Mouse (Mus musculus) cortical plate, adult 2 months (tissue): ENCODE results near the gene Aanat. TPM values are rescaled to one million over a fixed set of nuclear protein-coding genes. Genes with fewer than 3 reads are reported as not detected.
A peak's percentile ranks its signal among the peaks of the same experiment; 100 is the strongest.

ENCODE experiments used
- H3K27ac ChIP-seq: fragments of 200-500 bp; 2 replicates; pipeline ENCODE4 v1.5.1; 2012; ENCODE audit warnings: low read length, control low read depth, inconsistent platforms; ENCODE audit not compliant: insufficient read depth
- H3K4me1 ChIP-seq: fragments of 200-500 bp; 2 replicates; pipeline ENCODE4 v1.6.1; 2011; ENCODE audit warnings: low read length; ENCODE audit not compliant: control insufficient read depth, insufficient read depth
- H3K4me3 ChIP-seq: fragments of 200-500 bp; 2 replicates; pipeline ENCODE4 v1.5.1; 2011; ENCODE audit warnings: mild to moderate bottlenecking, low read length, control low read depth; ENCODE audit not compliant: insufficient read depth
- CTCF ChIP-seq: fragments of 200-500 bp; IDR thresholded peaks from 2 replicates; pipeline ENCODE4 v1.5.1; 2011; ENCODE audit warnings: mild to moderate bottlenecking, control low read depth, low read length; ENCODE audit not compliant: insufficient read depth; ENCODE audit errors: extremely low read depth
- POLR2A ChIP-seq: fragments of 200-500 bp; IDR thresholded peaks from 2 replicates; pipeline ENCODE4 v1.6.1; 2011; ENCODE audit warnings: mild to moderate bottlenecking, low read length, control low read depth; ENCODE audit not compliant: insufficient read depth; ENCODE audit errors: extremely low read depth
- polyA plus RNA-seq: library from polyadenylated mRNA; depleted of rRNA; stranded (reverse); fragments of >200 nt; gene quantifications from 2 replicates; pipeline ENCODE4 v1.2.3, GENCODE M21; 2012; rRNA removed

Aanat gene
- 1.5 and 2.3 TPM in 2 replicates for polyA plus RNA-seq

DNA sequence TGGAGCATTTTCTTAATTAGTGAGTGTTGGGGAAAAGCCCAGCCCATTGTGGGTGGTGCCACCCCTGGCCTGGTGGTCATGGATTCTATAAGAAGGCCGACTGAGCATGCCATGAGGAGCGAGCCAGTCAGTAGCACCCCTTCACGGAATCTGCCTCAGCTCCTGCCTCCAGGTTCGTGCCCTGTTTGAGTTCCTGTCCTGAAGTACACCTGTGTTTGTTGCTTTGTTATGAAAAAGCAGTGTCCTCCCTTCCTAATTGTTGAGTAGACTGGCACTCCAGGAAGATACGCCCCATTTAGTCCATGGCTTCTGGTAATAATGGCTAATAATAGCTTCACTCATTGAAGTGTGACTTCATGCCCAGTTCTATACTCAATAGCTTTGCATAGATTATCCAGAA is at the start of gene Aanat:
Aanat (plus strand) TSS at position 123 of the 400 bp plus-strand sequence.
- Histone ChIP-seq H3K4me1 (no peaks in the 10 kb centered on the region), H3K4me3 (no peak within 1 kb of the TSS), H3K27ac (no peak within 1 kb of the TSS)
- TF ChIP-seq POLR2A: no peak
- no peak for TF ChIP-seq CTCF

DNA sequence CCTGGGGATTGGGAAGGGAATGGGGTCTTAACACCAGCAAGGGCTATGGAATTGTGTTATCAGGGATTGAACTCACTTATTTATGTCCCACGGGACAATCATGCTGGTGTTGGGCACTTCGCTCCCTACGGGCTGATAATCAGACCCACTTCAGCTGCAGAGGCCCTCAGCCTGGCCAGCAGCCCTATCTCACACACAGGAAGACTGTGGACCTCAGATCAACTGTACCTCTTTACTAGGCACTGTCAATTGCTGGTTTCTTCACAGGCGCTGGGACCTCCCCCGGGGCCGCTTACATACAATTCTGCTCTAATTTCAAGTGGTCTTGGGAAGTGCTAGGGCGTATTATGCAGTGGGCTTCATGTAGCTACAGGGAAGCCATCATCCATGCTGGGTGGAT is 49.5 kb upstream of the Aanat start:
- no peaks in the 10 kb centered on the region for H3K4me1 ChIP-seq
- no peak for TF ChIP-seq CTCF
- TF ChIP-seq POLR2A: no peak
- no peak overlapping the region for H3K4me3 ChIP-seq
- H3K27ac ChIP-seq: no peak overlapping the region

GRCm38 (mm10) chr11:116537388-116537787 is 48.8 kb upstream of the Aanat start:
- Histone ChIP-seq H3K27ac (no peak overlapping the region), H3K4me1 (0 out of 2 replicates have a peak, but pooled peaks cover 2% of the 10 kb centered on the region), H3K4me3 (no peak overlapping the region)
- TF ChIP-seq POLR2A: no peak
- TF ChIP-seq CTCF: no peak

GRCm38 (mm10) chr11:116538142-116538735 is 48.0 kb upstream of the Aanat start:
- Histone ChIP-seq H3K4me1 (0 out of 2 replicates have a peak, but pooled peaks cover 2% of the 10 kb centered on the region), H3K4me3 (no peak overlapping the region), H3K27ac (no peak overlapping the region)
- no peak for TF ChIP-seq POLR2A
- no peak for TF ChIP-seq CTCF

DNA sequence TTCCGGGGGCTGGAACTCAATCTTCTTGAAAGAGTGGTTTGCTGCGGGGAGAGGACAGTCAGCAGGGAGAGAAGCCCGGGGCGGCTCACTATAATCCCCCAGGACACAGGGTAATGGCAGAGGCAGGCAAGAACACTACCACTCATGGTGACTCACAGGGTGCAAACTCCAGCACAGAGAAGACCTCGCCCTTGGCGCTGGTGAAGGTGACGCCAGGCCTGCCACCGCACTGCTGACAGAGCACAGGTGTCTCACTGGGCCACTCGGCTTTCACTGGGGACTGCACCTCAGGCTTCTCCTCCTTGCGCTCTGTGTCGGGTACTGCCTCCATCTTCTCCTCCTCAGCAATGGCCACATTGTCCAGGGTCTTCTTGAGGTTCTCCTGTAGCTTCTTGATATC is 45.0 kb upstream of the Aanat start:
- H3K27ac ChIP-seq: no peak overlapping the region
- 0 out of 2 replicates have a peak, but pooled peaks cover 2% of the 10 kb centered on the region for H3K4me1 ChIP-seq
- no peak for TF ChIP-seq POLR2A
- no peak for TF ChIP-seq CTCF
- H3K4me3 ChIP-seq: no peak overlapping the region

DNA sequence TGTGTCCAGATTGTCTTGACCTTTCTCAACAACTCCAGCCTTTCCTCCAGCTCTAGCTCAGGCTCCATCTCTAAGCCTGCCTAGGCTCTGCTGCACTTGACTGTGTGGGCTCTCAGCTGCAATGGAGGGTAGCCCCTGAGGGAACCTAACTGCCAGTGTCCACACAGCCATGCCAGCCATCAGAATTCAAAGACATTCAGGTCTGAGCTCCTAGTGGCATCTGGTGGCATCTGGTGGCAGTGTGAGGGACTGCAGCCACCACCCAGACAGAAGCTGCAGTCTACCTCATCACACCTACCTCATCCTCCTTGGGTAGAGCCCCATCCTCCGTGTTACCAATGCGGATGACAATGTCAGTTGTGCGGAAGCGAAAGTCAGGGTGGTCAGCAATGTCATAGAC is 43.1 kb upstream of the Aanat start:
- H3K4me1 ChIP-seq: 0 out of 2 replicates have a peak, but pooled peaks cover 7% of the 10 kb centered on the region
- H3K4me3 ChIP-seq: no peak overlapping the region
- TF ChIP-seq CTCF (peak; percentile 78), POLR2A (no peak)
- no peak overlapping the region for H3K27ac ChIP-seq

GRCm38 (mm10) chr11:116547296-116548060 is 38.8 kb upstream of the Aanat start:
- no peak overlapping the region for H3K27ac ChIP-seq
- TF ChIP-seq POLR2A (no peak), CTCF (no peak)

GRCm38 (mm10) chr11:116548780-116549179 is 37.5 kb upstream of the Aanat start:
- TF ChIP-seq POLR2A (no peak), CTCF (no peak)
- Histone ChIP-seq H3K4me3 (no peak overlapping the region), H3K27ac (no peak overlapping the region), H3K4me1 (peaks cover 21% of the 10 kb centered on the region)

More at GRCm38 (mm10) chr11:116547296-116548060, 38.8 kb upstream of the Aanat start:
- Histone ChIP-seq H3K4me3 (no peak overlapping the region), H3K4me1 (peaks cover 17% of the 10 kb centered on the region)

GRCm38 (mm10) chr11:116549273-116550038 is 36.8 kb upstream of the Aanat start:
- peaks cover 22% of the 10 kb centered on the region for H3K4me1 ChIP-seq
- H3K27ac ChIP-seq: no peak overlapping the region
- no peak overlapping the region for H3K4me3 ChIP-seq
- TF ChIP-seq CTCF (no peak), POLR2A (no peak)

- Histone ChIP-seq H3K4me1 (peaks cover 26% of the 10 kb centered on the region), H3K4me3 (no peak overlapping the region), H3K27ac (no peak overlapping the region)
- TF ChIP-seq CTCF: no peak
- no peak for TF ChIP-seq POLR2A
Observed at GRCm38 (mm10) chr11:116550748-116551147, 35.5 kb upstream of the Aanat start.
